Mouse (Mus musculus) hindbrain, embryonic 15.5 days (tissue): Measurements from ENCODE around the gene Ftl1. TPM values are rescaled to one million over a fixed set of nuclear protein-coding genes. Genes with fewer than 3 reads are reported as not detected.

ENCODE experiments used
- ATAC-seq: fragments of 200-750 bp; cut with Nextera tagmentation; 2 replicates; pipeline ENCODE4 v1.8.0; 2017; ENCODE audit warnings: low read depth, moderate number of reproducible peaks, moderate TSS enrichment; ENCODE audit not compliant: low FRiP score
- H3K27ac ChIP-seq: fragments of 300-500 bp; sonication (generic); replicated peaks from 2 replicates; pipeline ENCODE4 v1.5.1; 2015; ENCODE audit warnings: mild to moderate bottlenecking, inconsistent platforms
- H3K27me3 ChIP-seq: fragments of 300-500 bp; sonication (generic); 2 replicates; pipeline ENCODE4 v1.6.1; 2015; ENCODE audit warnings: control low read depth, inconsistent platforms
- H3K36me3 ChIP-seq: fragments of 300-500 bp; sonication (generic); 2 replicates; pipeline ENCODE4 v1.6.1; 2015; ENCODE audit warnings: control low read depth, inconsistent platforms
- H3K4me1 ChIP-seq: fragments of 300-500 bp; sonication (generic); replicated peaks from 2 replicates; pipeline ENCODE4 v1.6.1; 2015; ENCODE audit warnings: control low read depth, inconsistent platforms
- H3K4me2 ChIP-seq: fragments of 300-500 bp; sonication (generic); 2 replicates; pipeline ENCODE4 v1.6.1; 2015; ENCODE audit warnings: moderate library complexity, mild to moderate bottlenecking, inconsistent platforms
- H3K4me3 ChIP-seq: fragments of 300-500 bp; sonication (generic); 2 replicates; pipeline ENCODE4 v1.5.1; 2015; ENCODE audit warnings: mild to moderate bottlenecking, inconsistent platforms
- H3K9ac ChIP-seq: fragments of 300-500 bp; sonication (generic); 2 replicates; pipeline ENCODE4 v1.6.1; 2015; ENCODE audit warnings: inconsistent platforms
- H3K9me3 ChIP-seq: fragments of 300-500 bp; sonication (generic); 2 replicates; pipeline ENCODE4 v1.6.1; 2016; ENCODE audit warnings: control low read depth, inconsistent platforms
- WGBS: fragments of 180-500 bp; shearing (Covaris S2); methylation state at CpG from one replicate; pipeline ENCODE4 v1.1.7; 2015; 5-methylcytosine and 5-hydroxymethylcytosine counted together
- polyA plus RNA-seq: library from polyadenylated mRNA; unstranded; fragments of >200 nt; fragmentation: Nextera tagmentation; extraction: Ambion mirVana; gene quantifications from 2 replicates; pipeline ENCODE4 v1.2.1, GENCODE M21; 2015

The Ftl1 gene
- polyA plus RNA-seq, 1 experiment from 2014 or later = 5,762 TPM

- WGBS = 23% methylated on average over 13 of the region's 13 CpGs
- Histone ChIP-seq H3K4me3 (0 out of 2 replicates have a peak overlapping the region, but pooled peaks have one; percentile 5), H3K27me3 (no peaks in the 10 kb centered on the region), H3K9ac (no peak overlapping the region), H3K36me3 (peaks cover 34% of the 10 kb centered on the region), H3K4me2 (peak overlapping the region; percentile 64; the same call in 1 of the 2 replicates), H3K27ac (peak overlapping the region; percentile 95), H3K4me1 (peaks cover 58% of the 10 kb centered on the region), H3K9me3 (no peaks in the 10 kb centered on the region)
- no peak for ATAC-seq
Measured at GRCm38 (mm10) chr7:45460860-45461314, 1.2 kb upstream of the Ftl1 start.

GRCm38 (mm10) chr7:45460377-45460776, 693 bp upstream of the Ftl1 start:
- no peaks in the 10 kb centered on the region for H3K9me3 ChIP-seq
- peaks cover 33% of the 10 kb centered on the region for H3K36me3 ChIP-seq
- no peak; the same call in 1 of the 2 replicates for ATAC-seq
- H3K27me3 ChIP-seq = no peaks in the 10 kb centered on the region
- peak overlapping the region; percentile 64 for H3K4me2 ChIP-seq
- peaks cover 53% of the 10 kb centered on the region for H3K4me1 ChIP-seq
- 73% methylated on average over 7 of the region's 7 CpGs for WGBS
- H3K9ac ChIP-seq = peak overlapping the region; percentile 39; the same call in 1 of the 2 replicates
- H3K27ac ChIP-seq = peak overlapping the region; percentile 95
- H3K4me3 ChIP-seq = peak overlapping the region; percentile 77

GRCm38 (mm10) chr7:45458748-45459563, 728 bp downstream of the Ftl1 start:
- H3K4me2 ChIP-seq = peak overlapping the region; percentile 87
- no peaks in the 10 kb centered on the region for H3K27me3 ChIP-seq
- H3K27ac ChIP-seq = peak overlapping the region; percentile 95
- H3K4me1 ChIP-seq = peaks cover 44% of the 10 kb centered on the region
- under 1% methylated on average over 40 of the region's 43 CpGs for WGBS
- no peaks in the 10 kb centered on the region for H3K9me3 ChIP-seq
- peaks cover 27% of the 10 kb centered on the region for H3K36me3 ChIP-seq
- peak; percentile 71; the same call in 1 of the 2 replicates for ATAC-seq
- H3K4me3 ChIP-seq = peak overlapping the region; percentile 77
- peak overlapping the region; percentile 86 for H3K9ac ChIP-seq

- WGBS = 61% methylated on average over 10 of the region's 10 CpGs
- peak overlapping the region; percentile 87 for H3K4me2 ChIP-seq
- H3K27ac ChIP-seq = peak overlapping the region; percentile 95
- peaks cover 39% of the 10 kb centered on the region for H3K4me1 ChIP-seq
- H3K4me3 ChIP-seq = peak overlapping the region; percentile 77
- peaks cover 33% of the 10 kb centered on the region for H3K36me3 ChIP-seq
- no peak for ATAC-seq
- H3K27me3 ChIP-seq = no peaks in the 10 kb centered on the region
- H3K9me3 ChIP-seq = no peaks in the 10 kb centered on the region
- H3K9ac ChIP-seq = peak overlapping the region; percentile 86
Measured at GRCm38 (mm10) chr7:45457204-45458060, 2.3 kb downstream of the Ftl1 start.

GRCm38 (mm10) chr7:45456721-45457203, 2.9 kb downstream of the Ftl1 start:
- ATAC-seq = no peak
- Histone ChIP-seq H3K4me2 (peak overlapping the region; percentile 87), H3K9ac (peak overlapping the region; percentile 86; the same call in 1 of the 2 replicates), H3K4me1 (peaks cover 39% of the 10 kb centered on the region), H3K4me3 (peak overlapping the region; percentile 77), H3K36me3 (peaks cover 33% of the 10 kb centered on the region), H3K27me3 (no peaks in the 10 kb centered on the region), H3K9me3 (no peaks in the 10 kb centered on the region), H3K27ac (peak overlapping the region; percentile 95)
- 49% methylated on average over 9 of the region's 9 CpGs for WGBS

GRCm38 (mm10) chr7:45455932-45456696, 3.6 kb downstream of the Ftl1 start:
- Histone ChIP-seq H3K27ac (peak overlapping the region; percentile 95; the same call in 1 of the 2 replicates), H3K9ac (no peak overlapping the region), H3K27me3 (no peaks in the 10 kb centered on the region), H3K36me3 (peaks cover 31% of the 10 kb centered on the region), H3K9me3 (no peaks in the 10 kb centered on the region), H3K4me1 (peaks cover 36% of the 10 kb centered on the region), H3K4me3 (no peak overlapping the region), H3K4me2 (no peak overlapping the region)
- WGBS = 77% methylated on average over 13 of the region's 13 CpGs
- no peak for ATAC-seq

- Histone ChIP-seq H3K4me2 (no peak overlapping the region), H3K27ac (no peak overlapping the region), H3K9ac (no peak overlapping the region), H3K27me3 (no peaks in the 10 kb centered on the region), H3K9me3 (no peaks in the 10 kb centered on the region), H3K4me3 (no peak overlapping the region), H3K4me1 (peaks cover 24% of the 10 kb centered on the region), H3K36me3 (peaks cover 34% of the 10 kb centered on the region)
- WGBS = 91% methylated on average over 15 of the region's 15 CpGs
- no peak for ATAC-seq
Measured at GRCm38 (mm10) chr7:45454971-45455370, 4.7 kb downstream of the Ftl1 start.

- Histone ChIP-seq H3K4me2 (0 out of 2 replicates have a peak overlapping the region, but pooled peaks have one; percentile 7), H3K4me3 (peak overlapping the region; percentile 3; the same call in 1 of the 2 replicates), H3K27ac (no peak overlapping the region), H3K4me1 (0 out of 2 replicates have a peak, but pooled peaks cover 4% of the 10 kb centered on the region), H3K36me3 (peaks cover 29% of the 10 kb centered on the region), H3K9me3 (no peaks in the 10 kb centered on the region), H3K9ac (no peak overlapping the region), H3K27me3 (no peaks in the 10 kb centered on the region)
- WGBS = 52% methylated on average over 23 of the region's 23 CpGs
- peak; percentile 70 for ATAC-seq
Measured at GRCm38 (mm10) chr7:45451344-45451982, 8.2 kb downstream of the Ftl1 start.

GRCm38 (mm10) chr7:45449974-45450373, 9.7 kb downstream of the Ftl1 start:
- H3K27ac ChIP-seq = no peak overlapping the region
- no peak for ATAC-seq
- no peaks in the 10 kb centered on the region for H3K4me1 ChIP-seq
- H3K9ac ChIP-seq = no peak overlapping the region
- H3K36me3 ChIP-seq = peaks cover 29% of the 10 kb centered on the region
- H3K9me3 ChIP-seq = no peaks in the 10 kb centered on the region
- H3K27me3 ChIP-seq = no peaks in the 10 kb centered on the region
- H3K4me3 ChIP-seq = no peak overlapping the region
- WGBS = 95% methylated on average over 1 of the region's 1 CpGs
- H3K4me2 ChIP-seq = no peak overlapping the region

- Histone ChIP-seq H3K27me3 (no peaks in the 10 kb centered on the region), H3K27ac (no peak overlapping the region), H3K4me2 (no peak overlapping the region), H3K4me1 (no peaks in the 10 kb centered on the region), H3K4me3 (no peak overlapping the region), H3K36me3 (peaks cover 23% of the 10 kb centered on the region), H3K9ac (no peak overlapping the region), H3K9me3 (no peaks in the 10 kb centered on the region)
- WGBS = 41% methylated on average over 11 of the region's 11 CpGs
- no peak for ATAC-seq
Measured at GRCm38 (mm10) chr7:45447325-45447990, 12.2 kb downstream of the Ftl1 start.
